Mouse (Mus musculus): Measurements from ENCODE around the gene Vstm4. TPM values are rescaled to one million over a fixed set of nuclear protein-coding genes. Genes with fewer than 3 reads are reported as not detected.

The Vstm4 gene
- polyA plus RNA-seq, 1 experiment from 2014 or later, result 4.2 TPM

- WGBS, result 18% methylated on average over 6 of the region's 6 CpGs
- H3K27ac ChIP-seq (replicated peaks; ENCODE audit: low read depth, low read length), result no peak overlapping the region
Observed at GRCm38 (mm10) chr14:32861149-32861581, 4.6 kb downstream of the Vstm4 start.

GRCm38 (mm10) chr14:32861656-32862055 is 5.1 kb downstream of the Vstm4 start:
- no peak overlapping the region for H3K4me2 ChIP-seq (ENCODE audit: low read depth, low read length)
- H3K36me3 ChIP-seq (replicated peaks; ENCODE audit: control insufficient read depth, insufficient read depth, low read depth, low read length), result no peaks in the 10 kb centered on the region
- no peaks in the 10 kb centered on the region for H3K27me3 ChIP-seq (ENCODE audit: control insufficient read depth, insufficient read depth, low read length)
- H3K4me1 ChIP-seq (ENCODE audit: control insufficient read depth, insufficient read depth, low read length), result peaks cover 2% of the 10 kb centered on the region; the same call in 1 of the 2 replicates
- no peak for ATAC-seq (replicated peaks; ENCODE audit: insufficient number of reproducible peaks, low FRiP score, low TSS enrichment, low read depth)
- no peak overlapping the region for H3K9ac ChIP-seq (replicated peaks; ENCODE audit: low read length)
- DNase-seq (ENCODE audit: low spot score), result no peak
- 39% methylated on average over 2 of the region's 2 CpGs for WGBS
- H3K27ac ChIP-seq (replicated peaks; ENCODE audit: low read depth, low read length), result no peak overlapping the region
- no peak overlapping the region for H3K4me3 ChIP-seq (ENCODE audit: low read depth, low read length)
- no peaks in the 10 kb centered on the region for H3K9me3 ChIP-seq (replicated peaks; ENCODE audit: control insufficient read depth, low read length)

More at GRCm38 (mm10) chr14:32861149-32861581, 4.6 kb downstream of the Vstm4 start:
- Histone ChIP-seq H3K36me3 (replicated peaks; ENCODE audit: control insufficient read depth, insufficient read depth, low read depth, low read length) (no peaks in the 10 kb centered on the region), H3K27me3 (ENCODE audit: control insufficient read depth, insufficient read depth, low read length) (no peaks in the 10 kb centered on the region), H3K4me2 (ENCODE audit: low read depth, low read length) (no peak overlapping the region), H3K9me3 (replicated peaks; ENCODE audit: control insufficient read depth, low read length) (no peaks in the 10 kb centered on the region), H3K4me3 (ENCODE audit: low read depth, low read length) (no peak overlapping the region), H3K9ac (replicated peaks; ENCODE audit: low read length) (no peak overlapping the region), H3K4me1 (ENCODE audit: control insufficient read depth, insufficient read depth, low read length) (peaks cover 2% of the 10 kb centered on the region; the same call in 1 of the 2 replicates)
- ATAC-seq (replicated peaks; ENCODE audit: insufficient number of reproducible peaks, low FRiP score, low TSS enrichment, low read depth) (no peak), DNase-seq (ENCODE audit: low spot score) (peak; percentile 21)

DNA sequence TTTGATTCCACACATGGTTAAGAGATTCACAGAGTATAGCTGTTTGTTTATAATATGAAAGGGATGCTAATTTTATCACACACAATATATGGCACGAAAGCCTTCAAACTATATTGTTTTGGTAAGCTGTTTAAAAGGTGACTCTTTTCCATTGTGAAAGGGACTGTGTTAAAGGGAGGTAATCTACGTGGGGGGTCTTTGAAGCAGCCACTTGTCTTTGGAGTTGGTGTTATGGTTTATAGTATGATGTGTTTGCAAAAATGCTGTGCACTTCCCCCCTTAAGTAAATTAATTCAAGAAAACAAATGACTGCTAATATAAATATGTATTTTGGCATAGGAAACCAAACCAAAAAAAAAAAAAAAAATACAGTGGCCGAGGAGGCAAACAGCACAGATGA is 8.8 kb downstream of the Vstm4 start:
- H3K9ac ChIP-seq (replicated peaks; ENCODE audit: low read length), result no peak overlapping the region
- WGBS, result 88% methylated on average over 3 of the region's 3 CpGs

GRCm38 (mm10) chr14:32871963-32872362 is 15.4 kb downstream of the Vstm4 start:
- H3K27me3 ChIP-seq (ENCODE audit: control insufficient read depth, insufficient read depth, low read length), result no peaks in the 10 kb centered on the region
- H3K4me1 ChIP-seq (ENCODE audit: control insufficient read depth, insufficient read depth, low read length), result no peaks in the 10 kb centered on the region
- no peak overlapping the region for H3K4me3 ChIP-seq (ENCODE audit: low read depth, low read length)
- WGBS, result 81% methylated on average over 5 of the region's 5 CpGs
- no peak for ATAC-seq (replicated peaks; ENCODE audit: insufficient number of reproducible peaks, low FRiP score, low TSS enrichment, low read depth)
- H3K9me3 ChIP-seq (replicated peaks; ENCODE audit: control insufficient read depth, low read length), result no peaks in the 10 kb centered on the region
- no peak overlapping the region for H3K27ac ChIP-seq (replicated peaks; ENCODE audit: low read depth, low read length)
- no peak overlapping the region for H3K4me2 ChIP-seq (ENCODE audit: low read depth, low read length)
- no peak overlapping the region for H3K9ac ChIP-seq (replicated peaks; ENCODE audit: low read length)
- no peaks in the 10 kb centered on the region for H3K36me3 ChIP-seq (replicated peaks; ENCODE audit: control insufficient read depth, insufficient read depth, low read depth, low read length)
- no peak for DNase-seq (ENCODE audit: low spot score)

More for the DNA sequence above, 8.8 kb downstream of the Vstm4 start:
- H3K4me1 ChIP-seq (ENCODE audit: control insufficient read depth, insufficient read depth, low read length), result peaks cover 2% of the 10 kb centered on the region; the same call in 1 of the 2 replicates
- H3K27ac ChIP-seq (replicated peaks; ENCODE audit: low read depth, low read length), result no peak overlapping the region
- H3K4me3 ChIP-seq (ENCODE audit: low read depth, low read length), result no peak overlapping the region
- H3K4me2 ChIP-seq (ENCODE audit: low read depth, low read length), result no peak overlapping the region
- DNase-seq (ENCODE audit: low spot score), result no peak
- no peaks in the 10 kb centered on the region for H3K9me3 ChIP-seq (replicated peaks; ENCODE audit: control insufficient read depth, low read length)
- no peak for ATAC-seq (replicated peaks; ENCODE audit: insufficient number of reproducible peaks, low FRiP score, low TSS enrichment, low read depth)
- no peaks in the 10 kb centered on the region for H3K36me3 ChIP-seq (replicated peaks; ENCODE audit: control insufficient read depth, insufficient read depth, low read depth, low read length)
- H3K27me3 ChIP-seq (ENCODE audit: control insufficient read depth, insufficient read depth, low read length), result no peaks in the 10 kb centered on the region

- Histone ChIP-seq H3K27ac (replicated peaks; ENCODE audit: low read depth, low read length) (no peak overlapping the region), H3K36me3 (replicated peaks; ENCODE audit: control insufficient read depth, insufficient read depth, low read depth, low read length) (no peaks in the 10 kb centered on the region), H3K27me3 (ENCODE audit: control insufficient read depth, insufficient read depth, low read length) (no peaks in the 10 kb centered on the region), H3K4me2 (ENCODE audit: low read depth, low read length) (no peak overlapping the region), H3K9ac (replicated peaks; ENCODE audit: low read length) (no peak overlapping the region), H3K9me3 (replicated peaks; ENCODE audit: control insufficient read depth, low read length) (no peaks in the 10 kb centered on the region), H3K4me1 (ENCODE audit: control insufficient read depth, insufficient read depth, low read length) (no peaks in the 10 kb centered on the region), H3K4me3 (ENCODE audit: low read depth, low read length) (no peak overlapping the region)
- no peak for DNase-seq (ENCODE audit: low spot score)
- WGBS, result 56% methylated on average over 6 of the region's 6 CpGs
- no peak for ATAC-seq (replicated peaks; ENCODE audit: insufficient number of reproducible peaks, low FRiP score, low TSS enrichment, low read depth)
Observed at GRCm38 (mm10) chr14:32877549-32877948, 21.0 kb downstream of the Vstm4 start.

DNA sequence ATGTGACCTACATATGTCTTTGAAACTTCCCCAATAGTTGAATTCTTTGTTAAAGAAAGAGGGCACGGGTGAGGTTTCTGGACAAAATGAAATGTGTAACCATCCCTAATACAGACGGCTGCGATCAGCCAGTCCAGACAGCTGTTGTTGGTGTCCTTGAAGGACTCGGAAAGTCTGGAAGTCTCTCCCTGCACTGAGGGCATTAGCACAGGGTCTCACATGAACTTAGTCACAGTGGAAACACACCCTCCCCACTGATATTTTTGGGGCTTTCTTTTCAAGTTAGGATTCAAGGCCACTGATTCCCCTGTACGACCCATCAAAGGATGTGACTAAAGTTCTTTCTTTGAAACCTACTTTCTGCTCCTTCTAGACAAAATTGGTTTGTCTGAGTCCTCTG is 23.8 kb downstream of the Vstm4 start:
- Histone ChIP-seq H3K9me3 (replicated peaks; ENCODE audit: control insufficient read depth, low read length) (no peaks in the 10 kb centered on the region), H3K4me2 (ENCODE audit: low read depth, low read length) (no peak overlapping the region), H3K4me1 (ENCODE audit: control insufficient read depth, insufficient read depth, low read length) (no peaks in the 10 kb centered on the region), H3K27me3 (ENCODE audit: control insufficient read depth, insufficient read depth, low read length) (no peaks in the 10 kb centered on the region), H3K9ac (replicated peaks; ENCODE audit: low read length) (no peak overlapping the region), H3K27ac (replicated peaks; ENCODE audit: low read depth, low read length) (no peak overlapping the region), H3K36me3 (replicated peaks; ENCODE audit: control insufficient read depth, insufficient read depth, low read depth, low read length) (no peaks in the 10 kb centered on the region), H3K4me3 (ENCODE audit: low read depth, low read length) (no peak overlapping the region)
- DNase-seq (ENCODE audit: low spot score), result no peak
- WGBS, result 86% methylated on average over 5 of the region's 5 CpGs
- ATAC-seq (replicated peaks; ENCODE audit: insufficient number of reproducible peaks, low FRiP score, low TSS enrichment, low read depth), result no peak

- 85% methylated on average over 1 of the region's 1 CpGs for WGBS
Observed at GRCm38 (mm10) chr14:32881693-32882092, 25.1 kb downstream of the Vstm4 start.

GRCm38 (mm10) chr14:32888876-32889674 is 32.5 kb downstream of the Vstm4 start:
- DNase-seq (ENCODE audit: low spot score) (peak; percentile 37), ATAC-seq (replicated peaks; ENCODE audit: insufficient number of reproducible peaks, low FRiP score, low TSS enrichment, low read depth) (peak; percentile 79; the same call in 1 of the 2 replicates)
- Histone ChIP-seq H3K4me2 (ENCODE audit: low read depth, low read length) (no peak overlapping the region), H3K4me1 (ENCODE audit: control insufficient read depth, insufficient read depth, low read length) (no peaks in the 10 kb centered on the region), H3K9me3 (replicated peaks; ENCODE audit: control insufficient read depth, low read length) (no peaks in the 10 kb centered on the region), H3K4me3 (ENCODE audit: low read depth, low read length) (no peak overlapping the region), H3K9ac (replicated peaks; ENCODE audit: low read length) (no peak overlapping the region), H3K36me3 (replicated peaks; ENCODE audit: control insufficient read depth, insufficient read depth, low read depth, low read length) (no peaks in the 10 kb centered on the region), H3K27me3 (ENCODE audit: control insufficient read depth, insufficient read depth, low read length) (no peaks in the 10 kb centered on the region), H3K27ac (replicated peaks; ENCODE audit: low read depth, low read length) (no peak overlapping the region)
- 22% methylated on average over 6 of the region's 6 CpGs for WGBS

More at GRCm38 (mm10) chr14:32881693-32882092, 25.1 kb downstream of the Vstm4 start:
- Histone ChIP-seq H3K27me3 (ENCODE audit: control insufficient read depth, insufficient read depth, low read length) (no peaks in the 10 kb centered on the region), H3K27ac (replicated peaks; ENCODE audit: low read depth, low read length) (no peak overlapping the region), H3K9me3 (replicated peaks; ENCODE audit: control insufficient read depth, low read length) (no peaks in the 10 kb centered on the region), H3K36me3 (replicated peaks; ENCODE audit: control insufficient read depth, insufficient read depth, low read depth, low read length) (no peaks in the 10 kb centered on the region), H3K4me2 (ENCODE audit: low read depth, low read length) (no peak overlapping the region), H3K9ac (replicated peaks; ENCODE audit: low read length) (no peak overlapping the region), H3K4me1 (ENCODE audit: control insufficient read depth, insufficient read depth, low read length) (no peaks in the 10 kb centered on the region), H3K4me3 (ENCODE audit: low read depth, low read length) (no peak overlapping the region)
- DNase-seq (ENCODE audit: low spot score), result no peak
- no peak for ATAC-seq (replicated peaks; ENCODE audit: insufficient number of reproducible peaks, low FRiP score, low TSS enrichment, low read depth)

Data from embryonic facial prominence, embryonic 11.5 days (tissue).